Mouse (Mus musculus) natural killer cell, adult 2 months (primary cell): ENCODE measurements around the gene Tlcd1.
A peak's percentile ranks its signal among the peaks of the same experiment; 100 is the strongest.
"Not testable (repeated sequence)": the region's sequence is repeated elsewhere in the genome, so short reads cannot be mapped to it uniquely, and the experiment has no call there.

Experiments
- DNase-seq, 2 experiments: peaks; one replicate each; pipeline ENCODE4 v3.0.0; 2022; ENCODE audit warnings: low spot score in 2 of 2

The Tlcd1 gene

GRCm38 (mm10) chr11:78176402-78176862, at the start of gene Tlcd1, which contains the start of gene Nek8:
Gene Tlcd1 (plus strand): TSS chr11:78176711.
Gene Nek8 (minus strand): TSS chr11:78176675.
- DNase-seq: peak; percentile 89 to 91

- peak in 1 of 2 experiments; percentile 7 for DNase-seq
Measured at GRCm38 (mm10) chr11:78126739-78127138, 49.8 kb upstream of the Tlcd1 start.

- DNase-seq: no peak
Measured at GRCm38 (mm10) chr11:78129458-78129857, 47.1 kb upstream of the Tlcd1 start.

GRCm38 (mm10) chr11:78133915-78134314, 42.6 kb upstream of the Tlcd1 start:
- DNase-seq: no peak

- DNase-seq: no peak
Measured at GRCm38 (mm10) chr11:78134344-78134743, 42.2 kb upstream of the Tlcd1 start.

GRCm38 (mm10) chr11:78135314-78135713, 41.2 kb upstream of the Tlcd1 start:
- DNase-seq: not testable (repeated sequence)

GRCm38 (mm10) chr11:78136132-78136531, 40.4 kb upstream of the Tlcd1 start:
- DNase-seq: no peak

GRCm38 (mm10) chr11:78137584-78137983, 38.9 kb upstream of the Tlcd1 start:
- no peak for DNase-seq

GRCm38 (mm10) chr11:78138023-78138422, 38.5 kb upstream of the Tlcd1 start:
- no peak for DNase-seq

GRCm38 (mm10) chr11:78140665-78141064, 35.8 kb upstream of the Tlcd1 start:
- no peak for DNase-seq

- DNase-seq: no peak
Measured at GRCm38 (mm10) chr11:78143520-78143919, 33.0 kb upstream of the Tlcd1 start.

GRCm38 (mm10) chr11:78146168-78146567, 30.3 kb upstream of the Tlcd1 start:
- no peak for DNase-seq

- no peak for DNase-seq
Measured at GRCm38 (mm10) chr11:78146707-78147543, 29.6 kb upstream of the Tlcd1 start.

- no peak for DNase-seq
Measured at GRCm38 (mm10) chr11:78151161-78151560, 25.4 kb upstream of the Tlcd1 start.

GRCm38 (mm10) chr11:78152299-78153231, 23.9 kb upstream of the Tlcd1 start:
- no peak for DNase-seq

GRCm38 (mm10) chr11:78153778-78154177, 22.7 kb upstream of the Tlcd1 start:
- no peak for DNase-seq

GRCm38 (mm10) chr11:78155674-78156073, 20.8 kb upstream of the Tlcd1 start:
- no peak for DNase-seq

GRCm38 (mm10) chr11:78156156-78156699, 20.3 kb upstream of the Tlcd1 start:
- no peak for DNase-seq

- DNase-seq: peak; percentile 79 to 85
Measured at GRCm38 (mm10) chr11:78159096-78159495, 17.4 kb upstream of the Tlcd1 start.

GRCm38 (mm10) chr11:78159557-78159956, 17.0 kb upstream of the Tlcd1 start:
- DNase-seq: no peak

- no peak for DNase-seq
Measured at GRCm38 (mm10) chr11:78160171-78160570, 16.3 kb upstream of the Tlcd1 start.

- no peak for DNase-seq
Measured at GRCm38 (mm10) chr11:78160675-78161074, 15.8 kb upstream of the Tlcd1 start.
